Mouse (Mus musculus): ENCODE measurements around the gene Diablo.
A peak's percentile ranks its signal among the peaks of the same experiment; 100 is the strongest.
"Not testable (repeated sequence)": the region's sequence is repeated elsewhere in the genome, so short reads cannot be mapped to it uniquely, and the experiment has no call there.

Diablo gene

GRCm38 (mm10) chr5:123523692-123524392 is at the start of gene Diablo:
Gene Diablo (minus strand): TSS chr5:123524176.
- DNase-seq, result peak; percentile 99

GRCm38 (mm10) chr5:123573362-123573761 is 49.4 kb upstream of the Diablo start:
- no peak for DNase-seq

- peak; percentile 99 for DNase-seq
These were observed 48.6 kb upstream of the Diablo start, which contains the start of gene Vps33a for GRCm38 (mm10) chr5:123572357-123573186. Gene Vps33a (minus strand): TSS chr5:123573038.

- DNase-seq, result no peak
These were observed 37.2 kb upstream of the Diablo start for GRCm38 (mm10) chr5:123561128-123561527.

- DNase-seq, result no peak
These were observed 35.6 kb upstream of the Diablo start for GRCm38 (mm10) chr5:123559588-123559987.

GRCm38 (mm10) chr5:123556451-123556850 is 32.5 kb upstream of the Diablo start:
- peak; percentile 63 for DNase-seq

- DNase-seq, result no peak
These were observed 31.7 kb upstream of the Diablo start for GRCm38 (mm10) chr5:123555693-123556092.

- no peak for DNase-seq
These were observed 9.8 kb upstream of the Diablo start for GRCm38 (mm10) chr5:123533801-123534200.

GRCm38 (mm10) chr5:123530056-123530455 is 6.1 kb upstream of the Diablo start:
- no peak for DNase-seq

- DNase-seq, result no peak
These were observed 4.7 kb upstream of the Diablo start for GRCm38 (mm10) chr5:123528641-123529040.

GRCm38 (mm10) chr5:123525916-123526495 is 2.0 kb upstream of the Diablo start:
- DNase-seq, result no peak

- DNase-seq, result no peak
These were observed 1.3 kb upstream of the Diablo start, which contains the start of gene Gm49027 for GRCm38 (mm10) chr5:123525281-123525680. Gene Gm49027 (minus strand): TSS chr5:123525488.

GRCm38 (mm10) chr5:123524393-123524750 is 396 bp upstream of the Diablo start:
- no peak for DNase-seq

- no peak for DNase-seq
These were observed 1.8 kb downstream of the Diablo start for GRCm38 (mm10) chr5:123522166-123522565.

- no peak for DNase-seq
These were observed 2.4 kb downstream of the Diablo start for GRCm38 (mm10) chr5:123521621-123522020.

- DNase-seq, result no peak
These were observed 3.3 kb downstream of the Diablo start for GRCm38 (mm10) chr5:123520666-123521065.

- DNase-seq, result no peak
These were observed 9.1 kb downstream of the Diablo start for GRCm38 (mm10) chr5:123514871-123515270.

- no peak for DNase-seq
These were observed 11.9 kb downstream of the Diablo start for GRCm38 (mm10) chr5:123512102-123512501.

GRCm38 (mm10) chr5:123511426-123511825 is 12.6 kb downstream of the Diablo start:
- not testable (repeated sequence) for DNase-seq

- DNase-seq, result no peak
These were observed 13.8 kb downstream of the Diablo start, which contains the start of gene B3gnt4 for GRCm38 (mm10) chr5:123510160-123510559. Gene B3gnt4 (plus strand): TSS chr5:123510460.

- no peak for DNase-seq
These were observed 15.1 kb downstream of the Diablo start for GRCm38 (mm10) chr5:123508921-123509320.

- peak; percentile 81 for DNase-seq
These were observed 15.8 kb downstream of the Diablo start for GRCm38 (mm10) chr5:123507936-123508723.

GRCm38 (mm10) chr5:123501973-123502372 is 22.0 kb downstream of the Diablo start:
- DNase-seq, result no peak
